In genomic region chr11:20632619-20632965, GRCm38 (mm10) we compare ENCODE assay signal across 8 mouse cellular contexts.
DNase-seq lines count a peak whose midpoint lies in the region; ATAC-seq lines count a peak whose summit lies in the region.

No protein-coding gene starts in this region.

- peak overlapping the region; percentile 98 for H3K27ac ChIP-seq in heart, embryonic 12.5 days (ENCODE audit: poor library complexity, severe bottlenecking)
- peak overlapping the region; percentile 100 for H3K27ac ChIP-seq in kidney, embryonic 16.5 days (ENCODE audit: low read length)

- peaks cover 49% of the 10 kb centered on the region for H3K4me1 ChIP-seq in heart, embryonic 12.5 days (replicated peaks)
- H3K4me1 ChIP-seq in kidney, embryonic 16.5 days (ENCODE audit: insufficient read depth, low read length): peaks cover 35% of the 10 kb centered on the region

- no peaks in the 10 kb centered on the region for H3K27me3 ChIP-seq in heart, embryonic 12.5 days (replicated peaks)
- no peaks in the 10 kb centered on the region for H3K27me3 ChIP-seq in kidney, embryonic 16.5 days (ENCODE audit: insufficient read depth, low read length)

- DNase-seq in retina, embryonic 14.5 days (ENCODE audit: low spot score): peak; percentile 51
- DNase-seq in retina, postnatal 1 day: no peak
- peak; percentile 78 for DNase-seq in embryo, embryonic 10.5 days (ENCODE audit: low spot score)
- peak; percentile 69 for DNase-seq in lung, postnatal 25 days (ENCODE audit: low spot score)
- DNase-seq in spleen, postnatal 14 days (ENCODE audit: low spot score in 2 of 2): peak; percentile 59 to 67
- DNase-seq in right cerebral cortex, postnatal 36 days (ENCODE audit: low spot score in 2 of 2): no peak

- H3K4me3 ChIP-seq in heart, embryonic 12.5 days: peak overlapping the region; percentile 59
- H3K4me3 ChIP-seq in kidney, embryonic 16.5 days (ENCODE audit: low read length): peak overlapping the region; percentile 87

- H3K9ac ChIP-seq in heart, embryonic 12.5 days: peak overlapping the region; percentile 75
- H3K9ac ChIP-seq in kidney, embryonic 16.5 days (replicated peaks; ENCODE audit: low read length): peak overlapping the region; percentile 88

- H3K36me3 ChIP-seq in heart, embryonic 12.5 days: no peaks in the 10 kb centered on the region
- H3K36me3 ChIP-seq in kidney, embryonic 16.5 days (ENCODE audit: insufficient read depth, low read length): no peaks in the 10 kb centered on the region

- no peak for ATAC-seq in heart, embryonic 12.5 days (ENCODE audit: insufficient number of reproducible peaks, low FRiP score)
- ATAC-seq in kidney, embryonic 16.5 days (ENCODE audit: low FRiP score, low TSS enrichment): no peak

- under 1% methylated on average over 13 of the region's 13 CpGs for WGBS in heart, embryonic 12.5 days
- WGBS in kidney, embryonic 16.5 days: 0% methylated on average over 13 of the region's 13 CpGs

- peak overlapping the region; percentile 79 for H3K4me2 ChIP-seq in heart, embryonic 12.5 days
- peak overlapping the region; percentile 71 for H3K4me2 ChIP-seq in kidney, embryonic 16.5 days (replicated peaks; ENCODE audit: low read depth, low read length)

- no peaks in the 10 kb centered on the region for H3K9me3 ChIP-seq in heart, embryonic 12.5 days (replicated peaks)
- H3K9me3 ChIP-seq in kidney, embryonic 16.5 days (ENCODE audit: low read length): no peaks in the 10 kb centered on the region

Comparison
In these comparisons a context has a peak if more than half of its experiments do, and no peak if none do; other contexts are left out.
1. DNase-seq: peak in retina, embryonic 14.5 days (single experiment), embryo, embryonic 10.5 days (single experiment), lung, postnatal 25 days (single experiment) and spleen, postnatal 14 days (2 of 2); none in retina, postnatal 1 day (single experiment) and right cerebral cortex, postnatal 36 days (0 of 2).